Mouse (Mus musculus): Measurements from ENCODE around the gene Ppp1r15b. TPM values are rescaled to one million over a fixed set of nuclear protein-coding genes. Genes with fewer than 3 reads are reported as not detected.
A peak's percentile ranks its signal among the peaks of the same experiment; 100 is the strongest.

Gene Ppp1r15b
- polyA plus RNA-seq, 1 experiment = 28.0 TPM

DNA sequence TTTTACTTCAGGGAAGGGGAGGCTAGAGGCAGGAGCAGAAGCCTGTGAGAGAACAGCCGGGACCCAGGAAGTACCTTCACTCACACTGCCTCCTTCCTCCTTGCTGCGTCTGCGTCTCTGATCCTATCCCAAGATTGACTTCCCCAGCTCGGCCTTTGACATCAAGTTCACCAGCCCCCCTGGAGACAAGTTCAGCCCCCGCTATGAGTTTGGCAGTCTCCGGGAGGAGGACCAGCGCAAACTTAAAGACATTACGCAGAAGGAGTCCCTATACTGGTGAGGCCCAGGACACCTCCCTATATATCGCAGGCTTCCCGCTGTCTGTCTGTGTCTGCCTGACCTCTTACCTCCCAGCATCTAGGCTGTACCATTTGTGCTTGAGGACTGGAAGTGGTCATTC, 44.1 kb upstream of the Ppp1r15b start:
- Histone ChIP-seq H3K27me3 (ENCODE audit: control insufficient read depth, insufficient read depth, insufficient read length) (peaks cover 1% of the 10 kb centered on the region), H3K4me3 (ENCODE audit: insufficient read depth, poor library complexity, severe bottlenecking) (no peak overlapping the region), H3K79me2 (ENCODE audit: control insufficient read depth, insufficient read depth) (no peaks in the 10 kb centered on the region), H3K79me3 (ENCODE audit: low read depth) (no peaks in the 10 kb centered on the region), H3K36me3 (ENCODE audit: control insufficient read depth, insufficient read depth) (no peaks in the 10 kb centered on the region), H3ac (ENCODE audit: control insufficient read depth, insufficient read length, low read depth) (no peak overlapping the region)
- TF ChIP-seq CEBPB (IDR thresholded peaks at IDR 0.05; ENCODE audit: low read depth) (no peak), CTCF (IDR thresholded peaks at IDR 0.05; ENCODE audit: control insufficient read depth, insufficient read depth, insufficient read length) (no peak), MYOD1 (IDR thresholded peaks at IDR 0.05; ENCODE audit: control insufficient read depth, insufficient read length, low read depth) (no peak), MYOG (IDR thresholded peaks at IDR 0.05; ENCODE audit: control insufficient read depth, extremely low read depth, insufficient read length) (no peak), MAX (IDR thresholded peaks at IDR 0.05) (no peak), USF1 (IDR thresholded peaks at IDR 0.05; ENCODE audit: low read depth) (no peak), FOSL1 (IDR thresholded peaks at IDR 0.05; ENCODE audit: insufficient read depth, low read length, poor library complexity, severe bottlenecking) (no peak)

DNA sequence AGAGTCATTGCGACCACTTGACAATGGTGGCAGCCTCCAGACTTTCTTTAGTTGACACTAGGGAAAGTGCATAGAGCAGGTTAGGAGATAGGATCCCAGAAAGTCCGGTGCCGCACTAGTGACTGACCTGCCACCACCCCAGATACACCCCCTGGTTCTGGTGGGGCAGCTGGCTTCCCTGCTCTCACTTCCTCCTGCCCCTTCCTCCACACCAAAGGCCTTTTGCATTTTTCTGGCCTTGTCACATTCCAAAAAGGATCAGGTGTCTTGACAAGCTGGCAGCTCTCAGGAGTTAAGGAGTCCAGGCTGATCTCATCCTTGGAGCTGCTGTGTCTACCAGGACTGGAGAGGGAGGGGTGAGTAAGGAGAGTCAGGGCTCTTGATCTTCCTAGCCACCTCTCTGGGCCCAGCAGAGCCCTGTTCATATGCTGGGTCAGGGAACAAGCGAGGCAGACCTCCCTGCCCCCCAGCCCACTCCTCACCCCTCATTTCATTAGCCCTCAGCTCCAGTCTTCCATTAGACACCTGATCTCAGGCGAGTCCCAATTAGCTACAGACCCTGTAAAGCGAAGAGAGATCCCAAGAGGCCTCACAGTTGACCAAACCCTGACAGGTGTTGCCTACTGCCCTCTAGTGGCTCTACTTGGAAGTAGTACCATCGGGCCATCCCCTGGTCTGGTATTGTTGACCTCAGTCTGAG, 43.6 kb upstream of the Ppp1r15b start:
- H3K27me3 ChIP-seq (ENCODE audit: control insufficient read depth, insufficient read depth, insufficient read length) = peaks cover 6% of the 10 kb centered on the region
- no peaks in the 10 kb centered on the region for H3K79me2 ChIP-seq (ENCODE audit: control insufficient read depth, insufficient read depth)
- no peak overlapping the region for H3ac ChIP-seq (ENCODE audit: control insufficient read depth, insufficient read length, low read depth)
- H3K4me3 ChIP-seq (ENCODE audit: insufficient read depth, poor library complexity, severe bottlenecking) = no peak overlapping the region
- H3K36me3 ChIP-seq (ENCODE audit: control insufficient read depth, insufficient read depth) = no peaks in the 10 kb centered on the region
- TF ChIP-seq MYOG (IDR thresholded peaks at IDR 0.05; ENCODE audit: control insufficient read depth, extremely low read depth, insufficient read length) = no peak
- peak; percentile 76 for TF ChIP-seq CTCF (IDR thresholded peaks at IDR 0.05; ENCODE audit: control insufficient read depth, insufficient read depth, insufficient read length)
- no peak for TF ChIP-seq MYOD1 (IDR thresholded peaks at IDR 0.05; ENCODE audit: control insufficient read depth, insufficient read length, low read depth)
- no peaks in the 10 kb centered on the region for H3K79me3 ChIP-seq (ENCODE audit: low read depth)

DNA sequence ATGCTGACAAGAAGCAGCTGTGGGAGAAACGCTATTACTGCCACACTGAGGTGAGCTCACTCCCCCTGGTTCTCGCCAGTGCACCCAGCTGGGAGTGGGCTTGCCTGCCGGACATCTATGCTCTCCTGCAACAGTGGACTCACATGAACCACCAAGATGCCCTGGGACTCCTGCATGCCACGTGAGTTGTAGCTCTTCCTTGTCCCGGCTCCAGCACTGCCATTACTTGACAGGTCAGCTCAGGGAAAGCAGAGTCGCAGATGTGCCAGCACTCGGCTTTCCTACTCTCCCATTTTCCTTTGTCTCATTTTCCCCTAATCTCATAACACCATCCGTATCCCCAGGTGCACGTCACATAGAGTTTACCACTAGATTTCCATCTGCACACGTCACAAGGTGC, 42.7 kb upstream of the Ppp1r15b start:
- no peaks in the 10 kb centered on the region for H3K79me3 ChIP-seq (ENCODE audit: low read depth)
- H3K36me3 ChIP-seq (ENCODE audit: control insufficient read depth, insufficient read depth) = no peaks in the 10 kb centered on the region
- TF ChIP-seq MYOD1 (IDR thresholded peaks at IDR 0.05; ENCODE audit: control insufficient read depth, insufficient read length, low read depth) = no peak
- TF ChIP-seq CTCF (IDR thresholded peaks at IDR 0.05; ENCODE audit: control insufficient read depth, insufficient read depth, insufficient read length) = no peak
- TF ChIP-seq MYOG (IDR thresholded peaks at IDR 0.05; ENCODE audit: control insufficient read depth, extremely low read depth, insufficient read length) = no peak
- TF ChIP-seq USF1 (IDR thresholded peaks at IDR 0.05; ENCODE audit: low read depth) = no peak
- no peak overlapping the region for H3ac ChIP-seq (ENCODE audit: control insufficient read depth, insufficient read length, low read depth)
- no peaks in the 10 kb centered on the region for H3K79me2 ChIP-seq (ENCODE audit: control insufficient read depth, insufficient read depth)
- no peak overlapping the region for H3K4me3 ChIP-seq (ENCODE audit: insufficient read depth, poor library complexity, severe bottlenecking)
- peaks cover 6% of the 10 kb centered on the region for H3K27me3 ChIP-seq (ENCODE audit: control insufficient read depth, insufficient read depth, insufficient read length)

DNA sequence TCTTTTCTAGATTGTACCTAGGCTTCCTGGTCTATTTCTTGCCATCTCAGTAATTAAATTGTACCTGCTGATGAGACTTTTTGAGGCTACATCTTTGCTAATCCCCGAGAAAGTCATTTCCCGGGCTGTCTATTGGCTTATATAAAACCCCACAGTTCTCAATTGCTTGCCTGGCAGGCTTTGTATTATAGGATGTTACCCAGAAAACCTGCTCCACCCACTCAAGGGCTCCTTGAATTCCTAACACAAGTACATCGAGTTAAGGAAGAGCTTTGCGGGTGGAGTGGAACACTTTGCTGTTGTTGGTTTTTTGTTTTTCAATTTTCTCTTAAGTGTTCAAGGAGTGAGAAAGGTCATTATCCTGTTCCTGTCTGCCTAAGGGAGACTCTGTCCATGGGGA, 41.5 kb upstream of the Ppp1r15b start:
- Histone ChIP-seq H3K36me3 (ENCODE audit: control insufficient read depth, insufficient read depth) (no peaks in the 10 kb centered on the region), H3K79me2 (ENCODE audit: control insufficient read depth, insufficient read depth) (no peaks in the 10 kb centered on the region), H3K27me3 (ENCODE audit: control insufficient read depth, insufficient read depth, insufficient read length) (peaks cover 6% of the 10 kb centered on the region), H3K4me3 (ENCODE audit: insufficient read depth, poor library complexity, severe bottlenecking) (no peak overlapping the region), H3ac (ENCODE audit: control insufficient read depth, insufficient read length, low read depth) (no peak overlapping the region), H3K79me3 (ENCODE audit: low read depth) (no peaks in the 10 kb centered on the region)
- no peak for TF ChIP-seq CEBPB (IDR thresholded peaks at IDR 0.05; ENCODE audit: low read depth)
- no peak for TF ChIP-seq MAX (IDR thresholded peaks at IDR 0.05)
- TF ChIP-seq MYOD1 (IDR thresholded peaks at IDR 0.05; ENCODE audit: control insufficient read depth, insufficient read length, low read depth) = no peak
- TF ChIP-seq FOSL1 (IDR thresholded peaks at IDR 0.05; ENCODE audit: insufficient read depth, low read length, poor library complexity, severe bottlenecking) = no peak
- no peak for TF ChIP-seq USF1 (IDR thresholded peaks at IDR 0.05; ENCODE audit: low read depth)
- no peak for TF ChIP-seq CTCF (IDR thresholded peaks at IDR 0.05; ENCODE audit: control insufficient read depth, insufficient read depth, insufficient read length)
- no peak for TF ChIP-seq MYOG (IDR thresholded peaks at IDR 0.05; ENCODE audit: control insufficient read depth, extremely low read depth, insufficient read length)

DNA sequence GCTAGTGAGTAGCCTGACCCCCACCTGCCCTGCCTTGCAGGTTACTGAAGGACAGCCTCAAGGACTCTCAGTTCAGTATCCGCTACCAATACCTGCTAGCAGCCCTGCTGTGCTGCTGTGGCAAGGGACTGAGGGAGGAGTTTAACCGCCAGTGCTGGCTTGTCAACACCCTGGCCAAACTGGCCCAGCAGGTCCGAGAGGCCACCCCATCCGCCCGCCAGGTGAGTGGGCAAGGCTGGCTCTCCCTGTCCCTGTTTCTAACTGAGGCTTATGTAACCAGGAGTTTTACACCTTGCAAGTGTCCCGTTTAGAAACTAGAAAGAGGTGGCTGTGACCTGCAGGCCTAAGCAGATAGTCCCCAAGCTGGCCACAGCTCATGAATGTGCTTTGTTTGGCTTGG, 40.3 kb upstream of the Ppp1r15b start:
- no peaks in the 10 kb centered on the region for H3K79me3 ChIP-seq (ENCODE audit: low read depth)
- peaks cover 6% of the 10 kb centered on the region for H3K27me3 ChIP-seq (ENCODE audit: control insufficient read depth, insufficient read depth, insufficient read length)
- H3K79me2 ChIP-seq (ENCODE audit: control insufficient read depth, insufficient read depth) = no peaks in the 10 kb centered on the region
- H3ac ChIP-seq (ENCODE audit: control insufficient read depth, insufficient read length, low read depth) = no peak overlapping the region
- no peak for TF ChIP-seq FOSL1 (IDR thresholded peaks at IDR 0.05; ENCODE audit: insufficient read depth, low read length, poor library complexity, severe bottlenecking)
- no peak for TF ChIP-seq MYOD1 (IDR thresholded peaks at IDR 0.05; ENCODE audit: control insufficient read depth, insufficient read length, low read depth)
- no peak for TF ChIP-seq USF1 (IDR thresholded peaks at IDR 0.05; ENCODE audit: low read depth)
- TF ChIP-seq MAX (IDR thresholded peaks at IDR 0.05) = no peak
- no peak for TF ChIP-seq CEBPB (IDR thresholded peaks at IDR 0.05; ENCODE audit: low read depth)
- TF ChIP-seq MYOG (IDR thresholded peaks at IDR 0.05; ENCODE audit: control insufficient read depth, extremely low read depth, insufficient read length) = no peak
- no peak for TF ChIP-seq CTCF (IDR thresholded peaks at IDR 0.05; ENCODE audit: control insufficient read depth, insufficient read depth, insufficient read length)
- H3K4me3 ChIP-seq (ENCODE audit: insufficient read depth, poor library complexity, severe bottlenecking) = no peak overlapping the region
- no peaks in the 10 kb centered on the region for H3K36me3 ChIP-seq (ENCODE audit: control insufficient read depth, insufficient read depth)

DNA sequence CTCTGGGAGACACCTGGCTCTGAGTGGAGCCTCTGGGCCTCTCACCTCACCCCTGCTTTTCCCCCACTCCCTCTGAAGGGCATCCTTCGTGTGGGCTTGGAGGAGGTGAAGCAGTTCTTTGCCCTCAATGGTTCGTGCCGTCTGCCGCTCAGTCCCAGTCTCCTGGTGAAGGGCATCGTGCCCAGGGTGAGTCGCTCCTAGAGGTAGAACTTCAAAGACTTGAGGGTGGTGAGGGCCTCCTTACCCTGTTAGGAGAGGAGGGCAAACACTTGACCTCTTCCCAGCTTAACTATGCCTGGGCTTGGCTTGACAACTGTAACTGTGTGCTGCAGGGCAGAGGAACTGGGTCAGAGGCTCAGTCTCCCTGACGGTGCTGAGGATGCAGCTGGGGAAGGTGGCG, 39.5 kb upstream of the Ppp1r15b start:
- peaks cover 6% of the 10 kb centered on the region for H3K27me3 ChIP-seq (ENCODE audit: control insufficient read depth, insufficient read depth, insufficient read length)
- H3K79me2 ChIP-seq (ENCODE audit: control insufficient read depth, insufficient read depth) = no peaks in the 10 kb centered on the region
- no peak for TF ChIP-seq CTCF (IDR thresholded peaks at IDR 0.05; ENCODE audit: control insufficient read depth, insufficient read depth, insufficient read length)
- no peak overlapping the region for H3ac ChIP-seq (ENCODE audit: control insufficient read depth, insufficient read length, low read depth)
- H3K36me3 ChIP-seq (ENCODE audit: control insufficient read depth, insufficient read depth) = no peaks in the 10 kb centered on the region
- H3K4me3 ChIP-seq (ENCODE audit: insufficient read depth, poor library complexity, severe bottlenecking) = no peak overlapping the region
- H3K79me3 ChIP-seq (ENCODE audit: low read depth) = no peaks in the 10 kb centered on the region

All from C2C12 (cell line).